Mouse (Mus musculus) megakaryocyte, adult 5-6 weeks (primary cell): ENCODE measurements around the gene Izumo2. TPM values are rescaled to one million over a fixed set of nuclear protein-coding genes. Genes with fewer than 3 reads are reported as not detected.
A peak's percentile ranks its signal among the peaks of the same experiment; 100 is the strongest.

Experiments
- ATAC-seq: 2 replicates; pipeline ENCODE4 v1.8.0; 2016; ENCODE audit warnings: mild to moderate bottlenecking, inconsistent platforms; ENCODE audit not compliant: poor library complexity, severe bottlenecking
- total RNA-seq, 2 experiments: library from RNA; stranded (forward) in 1 of 2; stranded (reverse) in 1 of 2; fragments of 153-499, 151-499 nt in 1 of 2; fragments of 221-1000, 200-1000 nt in 1 of 2; gene quantifications; 2 replicates each; pipeline versions ENCODE4 v1.2.3 to v1.2.4; 2015 to 2017

Izumo2 gene
- total RNA-seq (2015) (not detected in 2 replicates), total RNA-seq (2017) (not detected in 2 replicates)

- ATAC-seq = no peak
Observed at GRCm38 (mm10) chr7:44708574-44708973, at the start of gene Izumo2. TSS of gene Izumo2 (plus strand) at chr7:44708742.

- no peak for ATAC-seq
Observed at GRCm38 (mm10) chr7:44661219-44661618, 47.3 kb upstream of the Izumo2 start.

- no peak for ATAC-seq
Observed at GRCm38 (mm10) chr7:44662168-44662567, 46.4 kb upstream of the Izumo2 start.

GRCm38 (mm10) chr7:44662569-44662968 lies 46.0 kb upstream of the Izumo2 start:
- ATAC-seq = no peak

GRCm38 (mm10) chr7:44663546-44663945 lies 45.0 kb upstream of the Izumo2 start:
- ATAC-seq = no peak

- ATAC-seq = no peak
Observed at GRCm38 (mm10) chr7:44664731-44665130, 43.8 kb upstream of the Izumo2 start.

- no peak for ATAC-seq
Observed at GRCm38 (mm10) chr7:44666462-44666861, 42.1 kb upstream of the Izumo2 start.

- no peak for ATAC-seq
Observed at GRCm38 (mm10) chr7:44667996-44668738, 40.4 kb upstream of the Izumo2 start.

GRCm38 (mm10) chr7:44669103-44669502 lies 39.4 kb upstream of the Izumo2 start:
- ATAC-seq = no peak

- peak; percentile 57 for ATAC-seq
Observed at GRCm38 (mm10) chr7:44670803-44671202, 37.7 kb upstream of the Izumo2 start, which contains the start of gene Myh14. TSS of gene Myh14 (minus strand) at chr7:44670843.

- no peak for ATAC-seq
Observed at GRCm38 (mm10) chr7:44672193-44672592, 36.3 kb upstream of the Izumo2 start.

GRCm38 (mm10) chr7:44674511-44674910 lies 34.0 kb upstream of the Izumo2 start:
- ATAC-seq = no peak

GRCm38 (mm10) chr7:44675171-44675570 lies 33.4 kb upstream of the Izumo2 start:
- ATAC-seq = no peak

- ATAC-seq = no peak
Observed at GRCm38 (mm10) chr7:44676126-44676525, 32.4 kb upstream of the Izumo2 start.

- ATAC-seq = no peak
Observed at GRCm38 (mm10) chr7:44676611-44677010, 31.9 kb upstream of the Izumo2 start.

GRCm38 (mm10) chr7:44683656-44684055 lies 24.9 kb upstream of the Izumo2 start:
- no peak for ATAC-seq

- ATAC-seq = 0 out of 2 replicates have a peak, but pooled peaks have one; percentile 33
Observed at GRCm38 (mm10) chr7:44685531-44686402, 22.8 kb upstream of the Izumo2 start.

GRCm38 (mm10) chr7:44688890-44689289 lies 19.7 kb upstream of the Izumo2 start:
- no peak for ATAC-seq

GRCm38 (mm10) chr7:44689331-44689730 lies 19.2 kb upstream of the Izumo2 start:
- no peak for ATAC-seq

- ATAC-seq = no peak
Observed at GRCm38 (mm10) chr7:44693427-44694175, 14.9 kb upstream of the Izumo2 start.

- no peak for ATAC-seq
Observed at GRCm38 (mm10) chr7:44695223-44695622, 13.3 kb upstream of the Izumo2 start.
